Mouse (Mus musculus) embryonic facial prominence, embryonic 11.5 days (tissue): ENCODE results near the gene Atp12a. TPM values are rescaled to one million over a fixed set of nuclear protein-coding genes. Genes with fewer than 3 reads are reported as not detected.

Experiments used
- ATAC-seq: fragments of 200-750 bp; cut with Nextera tagmentation; replicated peaks from 2 replicates; pipeline ENCODE4 v1.8.0; 2017; ENCODE audit warnings: low read depth; ENCODE audit not compliant: insufficient number of reproducible peaks, low FRiP score, low TSS enrichment
- DNase-seq: peaks from one replicate; pipeline ENCODE4 v3.0.0-alpha.2; 2015; ENCODE audit warnings: low spot score
- H3K27ac ChIP-seq: fragments of 300-500 bp; sonication (generic); replicated peaks from 2 replicates; pipeline ENCODE4 v1.5.1; 2014; ENCODE audit warnings: mild to moderate bottlenecking, low read depth, low read length, control low read depth
- H3K27me3 ChIP-seq: fragments of 300-500 bp; sonication (generic); 2 replicates; pipeline ENCODE4 v1.6.1; 2014; ENCODE audit warnings: mild to moderate bottlenecking, low read length, moderate library complexity, mixed read lengths; ENCODE audit not compliant: control insufficient read depth, insufficient read depth
- H3K36me3 ChIP-seq: fragments of 300-500 bp; sonication (generic); replicated peaks from 2 replicates; pipeline ENCODE4 v1.6.1; 2014; ENCODE audit warnings: low read depth, mild to moderate bottlenecking, low read length, moderate library complexity, mixed read lengths; ENCODE audit not compliant: control insufficient read depth, insufficient read depth
- H3K4me1 ChIP-seq: fragments of 300-500 bp; sonication (generic); 2 replicates; pipeline ENCODE4 v1.6.1; 2014; ENCODE audit warnings: low read length, mixed read lengths; ENCODE audit not compliant: control insufficient read depth, insufficient read depth
- H3K4me2 ChIP-seq: fragments of 300-500 bp; sonication (generic); 2 replicates; pipeline ENCODE4 v1.6.1; 2014; ENCODE audit warnings: low read depth, mild to moderate bottlenecking, control low read depth, low read length, moderate library complexity
- H3K4me3 ChIP-seq: fragments of 300-500 bp; sonication (generic); 2 replicates; pipeline ENCODE4 v1.5.1; 2014; ENCODE audit warnings: low read depth, low read length, control low read depth
- H3K9ac ChIP-seq: fragments of 300-500 bp; sonication (generic); replicated peaks from 2 replicates; pipeline ENCODE4 v1.6.1; 2014; ENCODE audit warnings: mild to moderate bottlenecking, control low read depth, low read length
- H3K9me3 ChIP-seq: fragments of 300-500 bp; sonication (generic); replicated peaks from 2 replicates; pipeline ENCODE4 v1.6.1; 2016; ENCODE audit warnings: mild to moderate bottlenecking, low read length, inconsistent platforms, mixed read lengths; ENCODE audit not compliant: control insufficient read depth
- WGBS: fragments of 180-500 bp; shearing (Covaris S2); extraction: QIAGEN DNeasy Blood & Tissue Kit; methylation state at CpG from one replicate; pipeline ENCODE4 v1.1.7; 2014; 5-methylcytosine and 5-hydroxymethylcytosine counted together
- polyA plus RNA-seq: library from polyadenylated mRNA; unstranded; fragments of >200 nt; fragmentation: Nextera tagmentation; extraction: Ambion mirVana; gene quantifications from 2 replicates; pipeline ENCODE4 v1.2.1, GENCODE M21; 2014

Gene Atp12a
- polyA plus RNA-seq, 1 experiment from 2014 or later, result 0.13 TPM

- Histone ChIP-seq H3K4me2 (no peak overlapping the region), H3K27ac (no peak overlapping the region), H3K4me3 (no peak overlapping the region), H3K4me1 (no peaks in the 10 kb centered on the region), H3K9ac (no peak overlapping the region), H3K27me3 (no peaks in the 10 kb centered on the region), H3K9me3 (no peaks in the 10 kb centered on the region), H3K36me3 (no peaks in the 10 kb centered on the region)
- no peak for DNase-seq
- ATAC-seq, result no peak
- 60% methylated on average over 9 of the region's 9 CpGs for WGBS
These were observed 27.8 kb upstream of the Atp12a start for GRCm38 (mm10) chr14:56337075-56337474.

- no peaks in the 10 kb centered on the region for H3K4me1 ChIP-seq
- H3K4me2 ChIP-seq, result no peak overlapping the region
- H3K36me3 ChIP-seq, result no peaks in the 10 kb centered on the region
- no peak for DNase-seq
- ATAC-seq, result no peak
- no peak overlapping the region for H3K9ac ChIP-seq
- H3K9me3 ChIP-seq, result no peaks in the 10 kb centered on the region
- H3K27me3 ChIP-seq, result no peaks in the 10 kb centered on the region
- 74% methylated on average over 2 of the region's 2 CpGs for WGBS
- no peak overlapping the region for H3K27ac ChIP-seq
- no peak overlapping the region for H3K4me3 ChIP-seq
These were observed 27.2 kb upstream of the Atp12a start for GRCm38 (mm10) chr14:56337696-56338095.

GRCm38 (mm10) chr14:56338882-56339442, 25.9 kb upstream of the Atp12a start:
- 87% methylated on average over 7 of the region's 7 CpGs for WGBS
- Histone ChIP-seq H3K27me3 (no peaks in the 10 kb centered on the region), H3K4me3 (no peak overlapping the region), H3K4me1 (no peaks in the 10 kb centered on the region), H3K36me3 (no peaks in the 10 kb centered on the region), H3K9me3 (no peaks in the 10 kb centered on the region), H3K4me2 (no peak overlapping the region), H3K9ac (no peak overlapping the region), H3K27ac (no peak overlapping the region)
- ATAC-seq (no peak), DNase-seq (no peak)

GRCm38 (mm10) chr14:56348704-56349103, 16.2 kb upstream of the Atp12a start:
- WGBS, result 69% methylated on average over 3 of the region's 3 CpGs
- no peaks in the 10 kb centered on the region for H3K27me3 ChIP-seq
- H3K27ac ChIP-seq, result no peak overlapping the region

GRCm38 (mm10) chr14:56349541-56349940, 15.3 kb upstream of the Atp12a start:
- Histone ChIP-seq H3K27ac (no peak overlapping the region), H3K27me3 (no peaks in the 10 kb centered on the region), H3K4me3 (no peak overlapping the region), H3K4me1 (no peaks in the 10 kb centered on the region), H3K36me3 (no peaks in the 10 kb centered on the region), H3K4me2 (no peak overlapping the region), H3K9ac (no peak overlapping the region), H3K9me3 (no peaks in the 10 kb centered on the region)
- no peak for DNase-seq
- no peak for ATAC-seq
- 95% methylated on average over 2 of the region's 2 CpGs for WGBS

More at GRCm38 (mm10) chr14:56348704-56349103, 16.2 kb upstream of the Atp12a start:
- DNase-seq (no peak), ATAC-seq (no peak)
- H3K4me3 ChIP-seq, result no peak overlapping the region
- no peaks in the 10 kb centered on the region for H3K9me3 ChIP-seq
- no peaks in the 10 kb centered on the region for H3K36me3 ChIP-seq
- no peak overlapping the region for H3K9ac ChIP-seq
- H3K4me1 ChIP-seq, result no peaks in the 10 kb centered on the region
- H3K4me2 ChIP-seq, result no peak overlapping the region

GRCm38 (mm10) chr14:56351959-56352660, 12.8 kb upstream of the Atp12a start:
- Histone ChIP-seq H3K4me2 (no peak overlapping the region), H3K4me1 (no peaks in the 10 kb centered on the region), H3K9ac (no peak overlapping the region), H3K27ac (no peak overlapping the region), H3K36me3 (no peaks in the 10 kb centered on the region), H3K9me3 (no peaks in the 10 kb centered on the region), H3K4me3 (no peak overlapping the region), H3K27me3 (no peaks in the 10 kb centered on the region)
- WGBS, result 32% methylated on average over 17 of the region's 17 CpGs
- ATAC-seq (no peak), DNase-seq (peak; percentile 84)

GRCm38 (mm10) chr14:56354803-56355202, 10.1 kb upstream of the Atp12a start:
- H3K4me3 ChIP-seq, result no peak overlapping the region
- DNase-seq, result no peak
- no peak overlapping the region for H3K27ac ChIP-seq
- H3K27me3 ChIP-seq, result no peaks in the 10 kb centered on the region
- H3K4me2 ChIP-seq, result no peak overlapping the region
- no peak overlapping the region for H3K9ac ChIP-seq
- no peaks in the 10 kb centered on the region for H3K4me1 ChIP-seq
- H3K9me3 ChIP-seq, result no peaks in the 10 kb centered on the region
- no peak for ATAC-seq
- no peaks in the 10 kb centered on the region for H3K36me3 ChIP-seq
- 78% methylated on average over 3 of the region's 3 CpGs for WGBS

- Histone ChIP-seq H3K4me2 (no peak overlapping the region), H3K4me1 (no peaks in the 10 kb centered on the region), H3K4me3 (no peak overlapping the region), H3K36me3 (no peaks in the 10 kb centered on the region), H3K27ac (no peak overlapping the region), H3K9me3 (no peaks in the 10 kb centered on the region), H3K27me3 (no peaks in the 10 kb centered on the region), H3K9ac (no peak overlapping the region)
- DNase-seq, result no peak
- ATAC-seq, result no peak
- WGBS, result 80% methylated on average over 8 of the region's 8 CpGs
These were observed 9.5 kb upstream of the Atp12a start for GRCm38 (mm10) chr14:56355396-56355795.
